Mouse (Mus musculus) testis, adult 2 months (tissue): ENCODE measurements around the gene Fem1a. TPM values are rescaled to one million over a fixed set of nuclear protein-coding genes. Genes with fewer than 3 reads are reported as not detected.

ENCODE experiments used
- H3K27ac ChIP-seq: fragments of 200-500 bp; 2 replicates; pipeline ENCODE4 v1.5.1; 2012; ENCODE audit warnings: low read depth, low read length; ENCODE audit not compliant: control insufficient read depth, insufficient read depth
- H3K27me3 ChIP-seq: fragments of 200-500 bp; 2 replicates; pipeline ENCODE4 v1.6.1; 2012; ENCODE audit warnings: mild to moderate bottlenecking, low read length, moderate library complexity; ENCODE audit not compliant: control insufficient read depth, insufficient read depth
- H3K36me3 ChIP-seq: fragments of 200-500 bp; 2 replicates; pipeline ENCODE4 v1.6.1; 2012; ENCODE audit warnings: mild to moderate bottlenecking, low read length; ENCODE audit not compliant: control insufficient read depth, insufficient read depth
- H3K4me1 ChIP-seq: fragments of 200-500 bp; 2 replicates; pipeline ENCODE4 v1.6.1; 2012; ENCODE audit warnings: low read length; ENCODE audit not compliant: control insufficient read depth, insufficient read depth
- H3K4me3 ChIP-seq: fragments of 200-500 bp; 2 replicates; pipeline ENCODE4 v1.5.1; 2012; ENCODE audit warnings: low read depth, mild to moderate bottlenecking, low read length, moderate library complexity, mixed read lengths; ENCODE audit not compliant: control insufficient read depth
- CTCF ChIP-seq: fragments of 200-500 bp; IDR thresholded peaks from 2 replicates; pipeline ENCODE4 v1.5.1; 2012; ENCODE audit warnings: low read depth, mild to moderate bottlenecking, inconsistent platforms, low read length, moderate library complexity; ENCODE audit not compliant: control insufficient read depth, insufficient read depth, insufficient replicate concordance
- POLR2A ChIP-seq: fragments of 200-500 bp; IDR thresholded peaks from 2 replicates; pipeline ENCODE4 v1.6.1; 2012; ENCODE audit warnings: low read depth, mild to moderate bottlenecking, inconsistent platforms, low read length, moderate library complexity; ENCODE audit not compliant: control insufficient read depth
- polyA plus RNA-seq: library from polyadenylated mRNA; depleted of rRNA; stranded (reverse); fragments of >200 nt; gene quantifications from 2 replicates; pipeline ENCODE4 v1.2.3, GENCODE M21; 2012

Fem1a gene
- polyA plus RNA-seq, 1 experiment: 5.7 TPM

GRCm38 (mm10) chr17:56291171-56291511 is 34.5 kb downstream of the Fem1a start:
- Histone ChIP-seq H3K4me3 (peak overlapping the region; percentile 88), H3K27ac (peak overlapping the region; percentile 73), H3K27me3 (no peaks in the 10 kb centered on the region), H3K36me3 (no peaks in the 10 kb centered on the region), H3K4me1 (peaks cover 36% of the 10 kb centered on the region)
- TF ChIP-seq POLR2A (peak; percentile 36; the same call in 1 of the 2 replicates), CTCF (peak; percentile 86)

- H3K36me3 ChIP-seq: no peaks in the 10 kb centered on the region
- H3K27me3 ChIP-seq: no peaks in the 10 kb centered on the region
- no peak overlapping the region for H3K27ac ChIP-seq
- peaks cover 44% of the 10 kb centered on the region for H3K4me1 ChIP-seq
- H3K4me3 ChIP-seq: no peak overlapping the region
- TF ChIP-seq CTCF: no peak
- no peak for TF ChIP-seq POLR2A
Observed at GRCm38 (mm10) chr17:56291826-56292475, 35.3 kb downstream of the Fem1a start.

DNA sequence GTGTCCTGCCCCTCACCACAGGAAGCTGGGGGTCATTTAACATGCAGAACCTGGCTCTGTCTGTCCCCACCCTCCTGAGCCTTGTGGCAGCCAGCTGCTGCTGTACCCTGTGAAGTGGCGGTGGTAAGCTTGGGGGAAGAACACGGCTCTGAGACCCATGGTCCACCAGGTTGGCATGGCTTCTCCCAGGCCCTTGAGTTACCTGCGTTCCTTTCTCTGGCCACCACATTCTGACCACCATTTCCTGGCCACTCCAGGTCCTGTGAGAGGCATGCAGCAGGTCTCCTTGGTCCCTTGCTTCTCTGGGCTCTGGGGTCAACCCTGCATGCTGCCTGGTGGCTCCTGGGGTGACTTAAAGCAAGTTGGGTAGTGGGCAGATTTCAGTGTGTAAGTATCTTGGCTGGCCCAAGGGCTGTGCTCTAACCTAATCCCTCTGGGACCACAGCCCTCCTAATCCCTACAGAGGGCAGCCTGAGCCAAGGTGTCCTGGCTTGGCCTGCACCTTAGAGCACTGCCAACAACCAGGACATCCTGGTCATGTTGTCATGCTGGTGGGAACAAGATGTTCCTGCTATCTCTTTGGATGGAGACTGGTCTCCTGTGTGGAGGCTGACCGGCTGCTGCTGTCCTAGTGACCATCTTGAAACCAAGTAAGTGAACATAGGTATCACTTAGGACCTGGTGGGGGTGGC is 36.1 kb downstream of the Fem1a start, which contains the start of gene Plin3:
Gene Plin3 (minus strand): TSS at position 343 of the 692 bp plus-strand sequence.
- peaks cover 43% of the 10 kb centered on the region for H3K4me1 ChIP-seq
- no peaks in the 10 kb centered on the region for H3K27me3 ChIP-seq
- TF ChIP-seq POLR2A: no peak
- TF ChIP-seq CTCF: no peak
- no peak within 1 kb of the TSS for H3K4me3 ChIP-seq
- 0 out of 2 replicates have a peak within 1 kb of the TSS, but pooled peaks have one; percentile 56 for H3K27ac ChIP-seq
- no peaks in the 10 kb centered on the region for H3K36me3 ChIP-seq

DNA sequence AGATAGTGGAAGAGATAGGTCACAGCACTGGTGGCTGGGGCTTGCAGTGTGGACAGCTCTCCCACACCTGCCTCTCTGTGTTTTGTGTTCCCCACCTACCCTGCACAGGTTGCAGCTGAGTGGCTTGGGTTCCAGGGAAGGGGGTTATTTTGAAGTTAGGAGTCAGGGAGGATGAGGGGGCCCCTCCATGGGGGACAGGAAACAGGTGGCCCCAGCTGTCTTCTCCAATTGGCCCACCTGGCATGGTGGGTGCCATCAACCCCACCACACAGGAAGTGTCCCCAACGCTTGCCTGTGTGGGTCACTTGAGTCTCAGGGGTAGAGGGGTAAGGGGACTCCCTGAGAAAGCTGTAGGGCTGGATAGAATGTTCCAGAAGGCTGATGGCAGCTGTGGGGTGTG is 36.7 kb downstream of the Fem1a start:
- Histone ChIP-seq H3K27ac (no peak overlapping the region), H3K4me3 (no peak overlapping the region), H3K27me3 (no peaks in the 10 kb centered on the region), H3K36me3 (no peaks in the 10 kb centered on the region), H3K4me1 (peaks cover 40% of the 10 kb centered on the region)
- no peak for TF ChIP-seq POLR2A
- TF ChIP-seq CTCF: no peak

DNA sequence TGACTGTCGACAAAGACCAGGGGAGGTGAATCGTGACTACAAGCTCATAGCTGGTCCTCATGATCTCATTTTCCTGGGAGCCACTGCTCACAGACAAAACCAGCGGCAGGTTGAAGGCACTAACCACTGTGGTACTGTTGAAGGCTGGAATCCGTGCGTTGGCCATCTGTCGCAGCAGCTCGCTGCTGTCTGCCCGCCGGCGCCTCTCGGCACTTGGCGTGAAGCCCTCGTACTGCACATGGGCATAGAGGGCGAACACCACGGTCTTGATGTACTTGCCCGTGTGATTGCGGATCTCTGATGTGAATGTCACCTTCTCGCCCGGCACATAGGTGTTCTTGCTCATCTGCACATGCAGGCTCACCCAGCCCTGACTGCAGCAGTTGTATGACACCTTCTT is 37.6 kb downstream of the Fem1a start:
- Histone ChIP-seq H3K27ac (no peak overlapping the region), H3K36me3 (no peaks in the 10 kb centered on the region), H3K4me1 (peaks cover 40% of the 10 kb centered on the region), H3K27me3 (no peaks in the 10 kb centered on the region), H3K4me3 (no peak overlapping the region)
- TF ChIP-seq CTCF (no peak), POLR2A (no peak)

GRCm38 (mm10) chr17:56296201-56296600 is 39.6 kb downstream of the Fem1a start:
- H3K27me3 ChIP-seq: no peaks in the 10 kb centered on the region
- H3K4me1 ChIP-seq: peaks cover 24% of the 10 kb centered on the region
- no peak overlapping the region for H3K27ac ChIP-seq
- TF ChIP-seq POLR2A: no peak
- TF ChIP-seq CTCF: no peak
- no peaks in the 10 kb centered on the region for H3K36me3 ChIP-seq
- H3K4me3 ChIP-seq: no peak overlapping the region

DNA sequence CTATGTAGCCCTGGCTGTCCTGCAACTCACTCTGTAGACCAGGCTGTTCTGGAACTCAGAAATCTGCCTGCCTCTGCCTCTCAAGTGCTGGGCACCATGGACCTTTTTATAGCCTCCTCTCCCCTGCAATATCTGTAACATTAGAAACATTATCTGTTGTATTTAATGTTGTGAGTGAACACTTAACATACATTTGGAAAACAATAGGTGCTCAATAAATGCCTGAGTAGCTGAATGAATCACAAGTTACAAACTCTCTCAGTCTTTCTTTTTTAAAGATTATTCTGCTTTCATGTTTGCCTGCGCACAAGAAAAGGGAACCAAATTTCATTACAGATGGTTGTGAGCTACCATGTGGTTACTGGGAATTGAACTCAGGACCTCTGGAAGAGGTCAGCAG is 41.6 kb downstream of the Fem1a start:
- Histone ChIP-seq H3K36me3 (no peaks in the 10 kb centered on the region), H3K4me1 (peaks cover 20% of the 10 kb centered on the region), H3K27me3 (no peaks in the 10 kb centered on the region), H3K27ac (no peak overlapping the region), H3K4me3 (peak overlapping the region; percentile 88)
- TF ChIP-seq CTCF (no peak), POLR2A (no peak)
